Mouse (Mus musculus) bone marrow macrophage, adult 2 months (primary cell): ENCODE measurements around the gene Gm45713.

Experiments used
- CTCF ChIP-seq: IDR thresholded peaks from 2 replicates; pipeline ENCODE4 v1.5.1; 2012; ENCODE audit warnings: low read depth, mild to moderate bottlenecking, low read length, moderate library complexity
- POLR2A ChIP-seq: IDR thresholded peaks from 2 replicates; pipeline ENCODE4 v1.6.1; 2012; ENCODE audit warnings: mild to moderate bottlenecking, low read depth, low read length, borderline replicate concordance

DNA sequence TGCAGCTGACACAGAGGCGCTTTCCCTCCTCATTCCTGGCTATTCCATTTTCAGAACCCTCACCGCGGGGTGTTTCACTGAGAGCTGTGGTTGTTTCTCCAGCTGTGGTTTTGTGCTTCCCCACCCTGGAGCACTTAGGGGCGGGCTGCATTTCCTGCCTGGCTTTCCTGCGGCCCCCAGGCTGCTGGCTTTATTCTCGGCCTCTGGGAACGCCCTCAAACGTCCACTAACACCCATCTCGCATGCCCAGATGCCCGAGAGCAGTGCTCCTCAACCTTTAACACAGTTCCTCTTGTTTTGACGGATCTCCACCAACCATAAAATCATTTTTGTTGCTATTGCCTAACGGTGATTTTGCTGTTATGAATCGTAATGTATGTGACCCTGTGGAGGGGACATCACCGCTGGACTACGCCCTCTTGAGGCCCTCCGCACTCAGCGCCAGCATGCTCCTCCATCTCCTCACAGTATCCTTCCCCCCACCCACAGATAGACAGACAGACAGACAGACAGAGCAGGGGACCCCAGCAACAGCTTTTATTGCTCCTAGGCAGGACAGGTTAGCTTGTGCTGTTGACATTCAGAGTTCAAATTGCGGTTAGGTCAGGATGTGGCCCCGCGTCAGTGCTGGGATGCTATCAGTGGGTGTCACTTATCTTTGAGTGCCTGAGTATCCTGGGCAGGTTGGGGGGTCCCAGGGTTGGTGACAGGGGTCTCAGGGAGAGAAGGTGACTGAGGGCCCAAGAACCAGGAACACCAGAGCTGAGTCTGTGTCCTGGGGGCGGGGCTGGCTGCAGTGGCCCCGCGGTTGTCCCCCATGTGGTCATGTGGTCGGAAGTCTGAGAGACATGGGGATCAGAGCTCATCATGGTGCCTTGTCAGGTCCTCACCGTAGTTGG, 53.4 kb downstream of the Gm45713 start:
- TF ChIP-seq CTCF: peak; percentile 50
- TF ChIP-seq POLR2A: no peak
